Mouse (Mus musculus) intestine, embryonic 15.5 days (tissue): ENCODE results near the gene Sh3d21. TPM values are rescaled to one million over a fixed set of nuclear protein-coding genes. Genes with fewer than 3 reads are reported as not detected.

ENCODE experiments used
- ATAC-seq: fragments of 200-750 bp; cut with Nextera tagmentation; 2 replicates; pipeline ENCODE4 v1.8.0; 2017; ENCODE audit warnings: moderate TSS enrichment, moderate library complexity
- H3K27ac ChIP-seq: fragments of 300-500 bp; sonication (generic); 2 replicates; pipeline ENCODE4 v1.5.1; 2015; ENCODE audit warnings: mild to moderate bottlenecking, inconsistent platforms
- H3K27me3 ChIP-seq: fragments of 300-500 bp; sonication (generic); replicated peaks from 2 replicates; pipeline ENCODE4 v1.6.1; 2015; ENCODE audit warnings: inconsistent platforms
- H3K36me3 ChIP-seq: fragments of 300-500 bp; sonication (generic); 2 replicates; pipeline ENCODE4 v1.6.1; 2015; ENCODE audit warnings: inconsistent platforms
- H3K4me1 ChIP-seq: fragments of 300-500 bp; sonication (generic); replicated peaks from 2 replicates; pipeline ENCODE4 v1.6.1; 2015; ENCODE audit warnings: inconsistent platforms
- H3K4me2 ChIP-seq: fragments of 300-500 bp; sonication (generic); replicated peaks from 2 replicates; pipeline ENCODE4 v1.6.1; 2015; ENCODE audit warnings: mild to moderate bottlenecking, inconsistent platforms
- H3K4me3 ChIP-seq: fragments of 300-500 bp; sonication (generic); replicated peaks from 2 replicates; pipeline ENCODE4 v1.5.1; 2015; ENCODE audit warnings: inconsistent platforms
- H3K9ac ChIP-seq: fragments of 300-500 bp; sonication (generic); 2 replicates; pipeline ENCODE4 v1.6.1; 2015; ENCODE audit warnings: inconsistent platforms
- H3K9me3 ChIP-seq: fragments of 300-500 bp; sonication (generic); 2 replicates; pipeline ENCODE4 v1.6.1; 2016; ENCODE audit warnings: inconsistent platforms
- WGBS: fragments of 180-500 bp; shearing (Covaris S2); methylation state at CpG from one replicate; pipeline ENCODE4 v1.1.7; 2015; 5-methylcytosine and 5-hydroxymethylcytosine counted together
- polyA plus RNA-seq: library from polyadenylated mRNA; unstranded; fragments of >200 nt; fragmentation: Nextera tagmentation; extraction: Ambion mirVana; gene quantifications from 2 replicates; pipeline ENCODE4 v1.2.1, GENCODE M21; 2015

Sh3d21 gene
- 12.8 and 12.9 TPM in 2 replicates for polyA plus RNA-seq

GRCm38 (mm10) chr4:126163067-126163659 is at the start of gene Sh3d21:
Sh3d21 (minus strand) TSS chr4:126163491.
- Histone ChIP-seq H3K4me3 (peak within 1 kb of the TSS; percentile 65), H3K9me3 (no peaks in the 10 kb centered on the region), H3K27ac (peak within 1 kb of the TSS; percentile 96), H3K9ac (peak within 1 kb of the TSS; percentile 85), H3K27me3 (no peaks in the 10 kb centered on the region), H3K4me2 (peak within 1 kb of the TSS; percentile 99), H3K36me3 (peaks cover 16% of the 10 kb centered on the region; the same call in 1 of the 2 replicates), H3K4me1 (peaks cover 22% of the 10 kb centered on the region)
- ATAC-seq = peak; percentile 77
- 6% methylated on average over 22 of the region's 22 CpGs for WGBS

GRCm38 (mm10) chr4:126207081-126207480 is 43.8 kb upstream of the Sh3d21 start:
- Histone ChIP-seq H3K4me1 (no peaks in the 10 kb centered on the region; the same call in 1 of the 2 replicates), H3K9me3 (no peaks in the 10 kb centered on the region), H3K27me3 (no peaks in the 10 kb centered on the region), H3K9ac (no peak overlapping the region), H3K36me3 (no peaks in the 10 kb centered on the region), H3K4me3 (no peak overlapping the region), H3K27ac (no peak overlapping the region), H3K4me2 (no peak overlapping the region)
- WGBS = 57% methylated on average over 6 of the region's 6 CpGs
- ATAC-seq = no peak

GRCm38 (mm10) chr4:126205386-126205785 is 42.1 kb upstream of the Sh3d21 start:
- H3K4me2 ChIP-seq = no peak overlapping the region
- no peak overlapping the region for H3K4me3 ChIP-seq
- peaks cover 5% of the 10 kb centered on the region for H3K4me1 ChIP-seq
- no peaks in the 10 kb centered on the region for H3K27me3 ChIP-seq
- H3K27ac ChIP-seq = no peak overlapping the region
- 69% methylated on average over 1 of the region's 1 CpGs for WGBS
- no peaks in the 10 kb centered on the region for H3K36me3 ChIP-seq
- H3K9me3 ChIP-seq = no peaks in the 10 kb centered on the region
- H3K9ac ChIP-seq = no peak overlapping the region
- no peak for ATAC-seq

- no peak for ATAC-seq
- Histone ChIP-seq H3K9ac (no peak overlapping the region), H3K9me3 (no peaks in the 10 kb centered on the region), H3K36me3 (no peaks in the 10 kb centered on the region), H3K4me1 (peaks cover 11% of the 10 kb centered on the region), H3K4me3 (no peak overlapping the region), H3K27ac (no peak overlapping the region), H3K27me3 (no peaks in the 10 kb centered on the region), H3K4me2 (no peak overlapping the region)
- WGBS = 62% methylated on average over 12 of the region's 12 CpGs
Measured at GRCm38 (mm10) chr4:126204661-126205230, 41.5 kb upstream of the Sh3d21 start.

GRCm38 (mm10) chr4:126204016-126204415 is 40.7 kb upstream of the Sh3d21 start:
- no peaks in the 10 kb centered on the region for H3K9me3 ChIP-seq
- WGBS = 81% methylated on average over 8 of the region's 8 CpGs
- ATAC-seq = no peak
- H3K36me3 ChIP-seq = no peaks in the 10 kb centered on the region
- H3K27me3 ChIP-seq = no peaks in the 10 kb centered on the region
- no peak overlapping the region for H3K4me3 ChIP-seq
- H3K9ac ChIP-seq = no peak overlapping the region
- no peak overlapping the region for H3K27ac ChIP-seq
- H3K4me1 ChIP-seq = peaks cover 17% of the 10 kb centered on the region
- H3K4me2 ChIP-seq = no peak overlapping the region

GRCm38 (mm10) chr4:126203336-126203895 is 40.1 kb upstream of the Sh3d21 start:
- peak overlapping the region; percentile 61 for H3K4me2 ChIP-seq
- H3K9ac ChIP-seq = peak overlapping the region; percentile 39; the same call in 1 of the 2 replicates
- no peaks in the 10 kb centered on the region for H3K36me3 ChIP-seq
- H3K4me3 ChIP-seq = peak overlapping the region; percentile 76
- H3K27ac ChIP-seq = peak overlapping the region; percentile 78
- H3K27me3 ChIP-seq = no peaks in the 10 kb centered on the region
- H3K4me1 ChIP-seq = peaks cover 23% of the 10 kb centered on the region
- no peaks in the 10 kb centered on the region for H3K9me3 ChIP-seq
- no peak for ATAC-seq
- 72% methylated on average over 10 of the region's 10 CpGs for WGBS

- WGBS = under 1% methylated on average over 72 of the region's 75 CpGs
- Histone ChIP-seq H3K9me3 (no peaks in the 10 kb centered on the region), H3K36me3 (no peaks in the 10 kb centered on the region), H3K27ac (peak within 1 kb of the TSS; percentile 96), H3K4me1 (peaks cover 23% of the 10 kb centered on the region), H3K4me2 (peak within 1 kb of the TSS; percentile 61), H3K27me3 (no peaks in the 10 kb centered on the region), H3K4me3 (peak within 1 kb of the TSS; percentile 76), H3K9ac (peak within 1 kb of the TSS; percentile 85)
- ATAC-seq = peak; percentile 99
Measured at GRCm38 (mm10) chr4:126202303-126203181, 39.3 kb upstream of the Sh3d21 start, which contains the start of gene Thrap3. Thrap3 (minus strand) TSS chr4:126202760.

- Histone ChIP-seq H3K36me3 (no peaks in the 10 kb centered on the region), H3K4me1 (peaks cover 23% of the 10 kb centered on the region), H3K27ac (peak overlapping the region; percentile 96), H3K27me3 (no peaks in the 10 kb centered on the region), H3K9ac (peak overlapping the region; percentile 85), H3K4me2 (peak overlapping the region; percentile 61), H3K9me3 (no peaks in the 10 kb centered on the region), H3K4me3 (peak overlapping the region; percentile 76)
- WGBS = under 1% methylated on average over 28 of the region's 28 CpGs
- no peak for ATAC-seq
Measured at GRCm38 (mm10) chr4:126201514-126202302, 38.4 kb upstream of the Sh3d21 start.

GRCm38 (mm10) chr4:126200656-126201055 is 37.4 kb upstream of the Sh3d21 start:
- 0 out of 2 replicates have a peak overlapping the region, but pooled peaks have one; percentile 29 for H3K27ac ChIP-seq
- H3K4me3 ChIP-seq = peak overlapping the region; percentile 76
- peak overlapping the region; percentile 61 for H3K4me2 ChIP-seq
- H3K36me3 ChIP-seq = no peaks in the 10 kb centered on the region
- peaks cover 23% of the 10 kb centered on the region for H3K4me1 ChIP-seq
- 14% methylated on average over 2 of the region's 2 CpGs for WGBS
- no peaks in the 10 kb centered on the region for H3K27me3 ChIP-seq
- peak overlapping the region; percentile 85; the same call in 1 of the 2 replicates for H3K9ac ChIP-seq
- no peak for ATAC-seq
- no peaks in the 10 kb centered on the region for H3K9me3 ChIP-seq

GRCm38 (mm10) chr4:126200036-126200435 is 36.7 kb upstream of the Sh3d21 start:
- Histone ChIP-seq H3K9ac (peak overlapping the region; percentile 85; the same call in 1 of the 2 replicates), H3K4me3 (peak overlapping the region; percentile 76; the same call in 1 of the 2 replicates), H3K9me3 (no peaks in the 10 kb centered on the region), H3K4me1 (peaks cover 23% of the 10 kb centered on the region), H3K27me3 (no peaks in the 10 kb centered on the region), H3K4me2 (peak overlapping the region; percentile 61), H3K27ac (0 out of 2 replicates have a peak overlapping the region, but pooled peaks have one; percentile 29), H3K36me3 (no peaks in the 10 kb centered on the region)
- no peak for ATAC-seq
- 20% methylated on average over 1 of the region's 1 CpGs for WGBS

- Histone ChIP-seq H3K9me3 (no peaks in the 10 kb centered on the region), H3K4me1 (peaks cover 23% of the 10 kb centered on the region), H3K27ac (no peak overlapping the region), H3K4me3 (no peak overlapping the region; the same call in 1 of the 2 replicates), H3K27me3 (no peaks in the 10 kb centered on the region), H3K4me2 (peak overlapping the region; percentile 61), H3K9ac (no peak overlapping the region), H3K36me3 (no peaks in the 10 kb centered on the region)
- ATAC-seq = no peak
- WGBS = 61% methylated on average over 6 of the region's 6 CpGs
Measured at GRCm38 (mm10) chr4:126199556-126199955, 36.3 kb upstream of the Sh3d21 start.
